Mouse (Mus musculus) urinary bladder, adult 18-20 months (tissue): ENCODE measurements around the gene Prkar2b.

ENCODE experiments used
- DNase-seq, 2 experiments: peaks; one replicate each; pipeline ENCODE4 v3.0.0; 2022; ENCODE audit warnings: low spot score in 2 of 2, mixed read lengths in 2 of 2

The Prkar2b gene

DNA sequence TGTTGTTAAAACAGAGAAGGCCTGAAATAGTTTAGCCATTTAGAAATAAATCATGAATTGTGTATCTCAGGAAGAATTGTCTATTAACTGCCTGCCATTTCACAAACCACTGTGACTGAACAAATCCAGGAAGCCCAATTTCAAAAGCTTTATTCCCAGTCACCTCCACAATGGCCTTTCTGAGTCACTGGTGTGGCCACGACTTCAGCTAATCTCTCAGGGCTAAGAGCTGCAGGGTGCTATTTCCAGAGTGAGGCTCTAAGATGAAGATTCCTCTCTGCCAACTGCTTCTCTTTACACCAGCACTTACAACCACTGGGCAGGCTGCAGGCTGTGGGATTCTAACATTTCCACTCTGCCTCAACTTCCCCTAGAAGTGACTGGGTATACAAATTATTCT is 92.0 kb downstream of the Prkar2b start:
- DNase-seq: no peak

DNA sequence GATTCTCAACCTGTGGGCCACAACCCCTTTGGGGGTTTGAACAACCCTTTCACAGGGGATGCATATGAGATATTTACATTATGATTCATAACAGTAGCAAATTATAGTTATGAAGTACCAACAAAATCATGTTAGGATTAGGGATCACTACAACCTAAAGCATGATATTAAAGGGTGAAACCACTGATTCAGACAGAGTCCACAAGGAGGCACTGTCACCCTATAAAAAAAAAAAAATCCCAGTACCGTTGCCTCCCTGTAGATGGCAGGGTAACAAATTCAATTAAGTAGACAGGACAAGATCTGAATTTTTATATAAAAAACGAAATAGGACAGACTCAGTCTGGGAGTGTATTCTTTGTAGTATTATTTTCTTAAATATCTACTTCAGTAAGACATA is 93.6 kb downstream of the Prkar2b start:
- DNase-seq: no peak

DNA sequence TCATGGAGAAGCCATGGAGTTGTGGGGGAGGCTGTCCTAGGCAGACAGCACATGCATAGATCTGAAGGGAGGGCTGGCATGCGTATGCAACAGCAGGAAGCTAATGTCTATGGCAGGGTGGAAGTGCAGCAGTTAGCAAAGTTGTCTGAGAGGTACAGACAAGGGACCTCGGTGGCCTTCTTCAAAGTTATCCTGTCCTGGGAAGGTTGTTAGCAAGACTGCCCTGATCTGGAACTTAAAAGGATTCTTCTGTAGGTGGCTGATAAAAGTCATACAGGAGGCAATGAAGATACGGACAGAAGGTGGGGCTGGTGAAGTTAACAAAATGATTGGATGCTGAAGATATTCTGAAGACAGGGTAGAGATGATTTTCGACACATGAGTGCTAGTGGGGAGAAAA is 94.7 kb downstream of the Prkar2b start:
- no peak for DNase-seq

DNA sequence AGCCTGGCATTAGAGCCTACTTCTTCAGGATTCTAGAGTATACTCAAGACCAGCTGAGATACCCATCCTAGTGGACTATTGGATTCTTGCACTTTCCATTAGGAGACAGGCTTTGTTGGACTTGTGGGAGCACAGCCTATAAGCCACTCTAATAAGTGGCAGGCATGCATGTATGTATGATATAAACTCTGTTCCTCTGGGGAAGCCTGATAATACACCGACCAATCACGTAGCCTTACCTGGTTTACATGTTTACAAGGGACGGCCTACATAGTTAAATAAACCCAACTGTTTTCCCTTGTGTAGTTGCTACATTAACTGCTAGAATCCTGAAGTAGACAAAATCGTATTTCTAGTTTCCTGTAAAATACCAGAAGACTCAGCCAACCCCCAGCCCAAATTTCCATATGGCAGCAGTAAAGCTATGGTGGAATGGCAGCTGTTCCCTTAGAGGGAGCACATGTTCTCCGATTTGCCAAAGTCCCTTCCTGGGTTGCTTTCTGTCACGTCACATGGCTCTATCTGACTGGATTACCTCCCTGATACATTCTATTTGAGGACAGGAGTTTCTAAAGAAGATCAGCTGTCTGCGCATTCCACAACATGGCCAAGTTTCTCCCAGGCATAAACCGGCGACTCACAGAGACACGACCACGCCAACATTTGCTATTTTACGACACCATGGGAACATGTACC is 95.4 kb downstream of the Prkar2b start:
- DNase-seq: no peak

DNA sequence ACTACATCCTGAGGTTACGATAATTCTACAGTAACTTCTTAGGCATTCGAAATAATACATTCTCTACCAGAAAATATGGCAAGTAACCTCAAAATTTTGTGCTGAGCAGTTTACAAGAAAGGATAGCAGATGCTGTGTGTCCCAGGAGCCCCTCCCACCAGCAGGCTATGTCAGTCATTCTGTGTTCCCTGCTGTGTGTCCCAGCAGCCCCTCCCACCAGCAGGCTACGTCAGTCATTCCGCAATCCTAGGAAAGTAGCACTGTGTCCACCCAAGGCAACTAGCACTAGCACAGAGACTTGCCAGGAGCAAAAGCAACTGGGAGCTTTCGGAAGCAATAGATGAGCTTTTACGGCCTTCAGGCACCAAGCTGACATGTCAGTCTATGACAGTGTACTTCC is 97.0 kb downstream of the Prkar2b start:
- no peak for DNase-seq

DNA sequence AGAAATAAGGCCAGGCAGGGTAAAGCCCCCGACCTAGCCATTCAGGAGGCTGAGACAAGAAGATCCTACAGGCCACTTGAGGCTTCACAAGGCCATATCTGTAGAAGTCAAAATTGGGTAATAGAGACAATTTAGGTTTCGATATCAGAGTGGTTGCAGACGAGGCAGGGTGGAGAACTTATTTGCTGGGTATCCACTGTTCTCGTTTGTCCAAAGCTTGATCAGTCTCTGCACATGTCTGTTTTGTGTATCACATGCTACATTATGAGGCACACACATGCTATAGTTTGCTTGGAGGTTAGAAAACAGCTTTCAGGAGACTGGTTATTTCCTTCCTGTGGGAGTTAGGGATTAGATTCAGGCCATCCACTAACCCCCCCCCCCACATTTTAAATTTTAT is 105.3 kb downstream of the Prkar2b start:
- no peak for DNase-seq

DNA sequence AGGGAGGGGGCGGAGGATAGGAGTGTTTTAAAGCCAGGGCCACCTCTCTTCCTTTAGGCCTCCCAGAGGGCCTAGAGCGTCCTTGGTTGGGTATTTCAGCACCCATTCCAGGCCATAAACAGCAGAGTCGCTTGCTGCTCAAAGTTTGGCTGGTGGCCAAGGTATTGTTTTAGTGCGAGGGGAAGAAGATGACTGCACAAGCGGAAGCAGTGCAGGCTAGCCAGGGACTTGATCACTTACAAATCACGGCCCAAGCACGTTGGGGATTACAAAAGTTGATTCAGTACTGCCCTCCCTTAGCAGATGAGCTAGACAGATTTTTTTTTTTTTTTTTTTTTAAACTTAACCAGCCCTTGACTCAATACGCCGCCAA is 110.5 kb downstream of the Prkar2b start:
- DNase-seq: peak in 1 of 2 experiments; percentile 56

DNA sequence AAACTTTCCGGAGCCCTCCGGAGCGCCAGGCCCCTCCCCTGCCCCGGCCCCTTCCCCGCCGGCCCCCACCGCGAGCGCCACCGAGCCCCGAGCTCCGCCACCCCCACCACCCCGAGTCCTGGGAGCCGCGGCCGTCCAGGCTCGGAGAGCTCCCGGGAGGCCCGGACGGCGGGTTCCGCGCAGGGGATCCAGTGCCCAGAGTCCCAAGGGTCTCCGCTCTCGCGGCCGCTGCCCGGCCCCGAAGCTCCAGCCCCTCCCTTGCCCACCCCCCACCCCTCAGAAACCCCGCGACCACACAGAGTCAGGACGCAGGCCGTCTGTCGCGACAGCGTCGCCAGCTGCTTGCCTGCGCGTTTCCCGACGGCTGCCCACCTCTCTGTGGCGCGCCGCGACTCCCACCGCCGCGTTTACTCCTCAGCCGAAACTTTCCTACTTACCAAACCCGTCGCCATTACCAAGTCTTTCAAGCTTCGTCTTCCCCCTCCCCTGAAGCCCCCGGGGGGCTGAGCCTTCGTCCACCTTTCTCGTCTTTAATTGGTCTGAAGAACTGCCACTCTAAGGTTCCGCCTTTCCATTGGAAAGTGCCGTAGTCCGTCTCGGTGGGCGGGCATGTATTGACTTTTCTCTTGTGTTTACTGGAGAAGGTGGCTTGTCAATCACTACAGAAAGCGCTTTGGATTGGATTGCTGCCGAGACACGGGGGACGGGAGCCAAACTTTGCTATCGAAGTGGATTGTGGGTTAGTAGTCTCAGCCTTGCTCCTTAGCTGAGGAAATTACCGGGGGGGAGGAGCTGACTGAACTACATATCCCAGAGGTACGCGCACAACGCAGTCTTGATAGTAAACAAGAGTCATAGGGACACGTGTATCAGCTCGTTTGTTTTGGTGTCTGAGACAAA is 111.1 kb downstream of the Prkar2b start, which contains the start of gene Hbp1:
Gene Hbp1, minus strand, starts transcription at position 777 of the 900 bp plus-strand sequence.
- peak; percentile 85 to 99 for DNase-seq

DNA sequence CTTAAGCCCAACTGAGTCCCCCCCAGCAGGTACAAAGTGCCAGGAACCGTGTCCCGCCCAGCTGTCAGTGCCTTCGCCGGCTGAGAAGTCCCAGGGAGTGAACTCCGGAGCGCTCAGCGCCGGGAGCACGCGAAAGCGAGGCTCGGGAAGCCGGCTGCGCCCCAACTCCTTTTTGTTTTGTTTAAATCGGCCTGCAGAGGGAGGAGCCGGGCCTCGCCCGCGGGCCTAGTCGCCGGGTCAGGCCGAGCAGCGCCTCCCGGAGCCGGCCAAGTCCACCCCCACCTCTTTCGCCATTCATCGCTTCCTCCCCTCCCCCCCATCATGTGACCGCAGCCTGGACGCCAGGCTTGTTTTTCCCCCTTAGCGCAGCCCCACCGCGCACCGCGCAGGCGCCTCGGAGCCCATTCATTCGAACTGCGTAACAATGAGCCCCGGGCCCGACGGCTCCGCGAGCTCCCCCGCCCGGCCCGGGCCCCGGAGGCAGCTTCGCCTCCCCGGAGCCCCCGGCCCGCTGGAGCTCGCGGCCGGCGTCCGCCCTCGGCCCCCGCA is 111.8 kb downstream of the Prkar2b start:
- DNase-seq: peak; percentile 76 to 93

DNA sequence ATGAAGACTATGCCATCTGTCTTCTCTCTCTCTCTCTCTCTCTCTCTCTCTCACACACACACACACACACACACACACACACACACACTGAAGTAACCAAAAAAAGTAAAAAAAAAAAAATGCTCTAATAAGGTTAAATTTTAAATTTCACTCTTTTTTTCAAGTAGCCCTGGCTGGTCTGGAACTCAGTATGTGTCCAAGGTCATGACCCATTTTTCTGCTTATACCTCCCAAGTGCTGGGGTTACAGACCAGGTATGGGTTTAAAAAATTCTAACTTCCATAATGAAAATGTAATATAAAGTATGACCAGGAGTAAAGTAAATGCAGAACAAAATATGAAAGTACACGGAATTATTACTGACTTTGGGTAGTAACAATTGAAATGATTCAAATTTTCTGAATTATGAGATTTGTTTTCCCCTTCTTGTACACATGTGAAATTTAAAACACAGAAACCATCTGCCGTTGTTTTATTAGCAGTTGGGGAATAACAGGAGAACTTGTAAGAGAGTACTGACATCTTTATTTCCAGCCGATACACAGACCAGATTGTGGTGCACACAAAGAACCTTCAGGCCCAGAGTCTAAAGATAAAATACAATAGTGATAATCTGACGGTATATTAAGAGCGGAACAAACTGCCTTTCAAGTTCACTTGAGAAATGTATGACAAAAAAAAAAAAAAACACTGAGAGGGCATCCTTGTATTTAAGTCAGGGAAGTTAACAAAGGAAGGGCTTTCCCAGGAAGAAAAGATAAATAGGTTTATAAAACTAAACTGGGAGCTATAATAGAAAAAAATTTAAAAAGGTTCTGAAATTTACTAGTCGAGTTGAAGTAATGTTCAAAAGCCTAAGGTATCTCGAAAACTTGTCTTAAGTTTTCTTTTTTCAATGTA is 112.7 kb downstream of the Prkar2b start:
- no peak for DNase-seq

DNA sequence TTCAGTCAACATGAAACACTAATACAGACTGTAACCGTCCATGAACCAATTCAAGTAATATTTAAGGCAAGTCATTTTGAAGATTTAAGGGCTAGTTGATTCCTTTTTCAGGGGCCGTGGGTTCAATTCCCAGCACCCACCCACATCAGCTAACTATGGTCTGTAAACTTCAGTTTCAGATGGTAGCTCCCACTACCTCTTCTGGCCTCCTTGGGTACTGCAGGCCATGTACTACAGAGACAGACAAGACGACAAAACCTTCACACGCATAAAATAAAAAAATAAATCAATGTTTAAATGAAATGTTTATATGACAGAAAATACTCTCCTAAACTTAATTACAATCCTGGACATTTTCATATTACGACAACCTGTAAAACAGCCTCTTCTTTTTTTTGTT is 113.6 kb downstream of the Prkar2b start:
- DNase-seq: no peak

DNA sequence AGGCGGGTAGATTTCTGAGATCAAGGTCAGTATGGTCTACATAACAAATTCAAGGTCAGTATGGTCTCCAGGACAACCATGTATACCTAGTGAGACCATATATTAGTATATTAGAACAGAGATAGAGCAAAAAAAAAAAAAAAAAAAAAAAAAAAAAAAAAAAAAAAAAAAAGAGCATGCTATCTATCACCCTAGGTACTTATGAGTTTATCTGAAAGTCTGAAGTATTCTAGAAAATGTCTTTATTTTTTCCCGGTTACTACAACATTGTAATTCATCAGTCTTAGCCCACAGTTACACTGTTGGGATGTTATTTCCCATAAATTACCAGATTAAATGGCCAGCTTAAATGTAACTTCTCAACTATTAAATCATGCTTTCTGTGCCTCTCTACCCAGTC is 116.7 kb downstream of the Prkar2b start:
- DNase-seq: no peak

DNA sequence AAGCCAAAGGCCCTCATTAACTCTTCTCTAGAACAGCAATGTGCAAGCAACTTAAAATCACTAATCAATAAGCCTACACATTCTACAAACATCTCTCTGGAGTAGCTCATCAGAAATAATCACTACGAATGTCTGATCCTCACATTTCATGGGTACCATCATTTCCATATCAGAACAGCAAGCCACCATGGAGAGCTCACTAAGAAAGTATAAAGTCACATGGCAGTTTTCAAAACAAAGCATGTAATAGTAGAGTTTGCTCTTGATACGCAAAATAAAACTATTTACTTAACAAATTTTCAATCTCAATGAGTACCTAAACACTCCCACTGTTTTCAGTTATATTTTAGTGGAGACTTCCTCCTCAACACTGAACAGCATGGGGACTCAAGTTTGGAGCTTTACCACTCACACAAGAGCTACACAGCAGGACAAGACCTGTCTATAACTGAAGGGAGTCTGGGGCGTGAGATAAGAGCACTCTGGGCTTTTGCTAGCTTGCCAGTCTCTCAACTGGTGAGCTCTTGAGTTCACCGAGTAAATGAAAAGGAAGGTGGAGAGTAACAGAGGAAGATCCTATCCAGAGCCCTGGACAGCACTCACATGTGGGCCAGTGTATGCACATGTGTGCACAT is 118.0 kb downstream of the Prkar2b start:
- no peak for DNase-seq

DNA sequence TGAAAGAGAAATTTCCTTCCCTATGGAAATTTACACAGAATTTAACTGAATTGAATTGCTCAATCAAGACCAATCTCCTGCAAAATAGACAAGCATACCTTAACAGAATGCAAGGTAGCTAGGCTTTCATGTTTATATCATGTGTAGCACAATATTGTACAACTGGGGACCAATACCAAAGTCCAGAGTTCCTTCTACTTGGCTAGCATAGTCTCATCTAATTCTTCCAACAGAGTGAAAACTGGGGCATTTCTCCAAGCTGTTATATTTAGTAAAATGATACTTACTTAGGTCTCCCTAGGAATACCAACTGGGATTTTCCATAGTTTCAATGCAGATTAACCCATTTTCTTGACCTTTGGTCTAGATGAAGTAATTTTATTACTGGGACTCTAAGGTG is 122.1 kb downstream of the Prkar2b start:
- DNase-seq: no peak

DNA sequence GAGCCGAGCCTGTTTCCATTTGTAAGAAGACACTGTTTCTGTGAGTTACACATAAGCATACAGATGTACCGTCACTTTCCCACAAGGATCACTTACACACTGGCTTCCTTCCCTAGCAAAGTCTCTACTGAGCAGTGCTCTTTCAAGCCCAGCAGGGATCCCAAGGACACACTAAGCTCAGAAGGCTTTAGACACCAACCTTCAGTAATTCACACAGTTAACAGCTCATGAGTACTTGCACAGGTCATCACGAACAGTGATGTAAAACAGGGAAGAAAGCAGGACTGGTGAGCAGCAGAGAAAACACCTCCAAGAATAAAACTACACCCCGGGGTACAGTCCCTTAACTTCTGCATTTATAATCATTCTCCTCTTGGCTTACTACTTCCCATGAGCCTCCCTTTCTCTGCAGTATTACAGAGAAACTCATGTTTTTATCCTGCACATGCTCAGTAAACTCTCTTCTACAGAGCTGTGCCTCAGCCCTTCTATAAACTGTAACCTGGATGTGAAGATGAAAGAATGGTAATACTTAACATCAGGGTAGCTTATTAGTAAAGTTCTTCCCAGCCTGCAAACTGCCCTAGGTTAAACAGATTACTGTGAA is 122.6 kb downstream of the Prkar2b start:
- DNase-seq: no peak

DNA sequence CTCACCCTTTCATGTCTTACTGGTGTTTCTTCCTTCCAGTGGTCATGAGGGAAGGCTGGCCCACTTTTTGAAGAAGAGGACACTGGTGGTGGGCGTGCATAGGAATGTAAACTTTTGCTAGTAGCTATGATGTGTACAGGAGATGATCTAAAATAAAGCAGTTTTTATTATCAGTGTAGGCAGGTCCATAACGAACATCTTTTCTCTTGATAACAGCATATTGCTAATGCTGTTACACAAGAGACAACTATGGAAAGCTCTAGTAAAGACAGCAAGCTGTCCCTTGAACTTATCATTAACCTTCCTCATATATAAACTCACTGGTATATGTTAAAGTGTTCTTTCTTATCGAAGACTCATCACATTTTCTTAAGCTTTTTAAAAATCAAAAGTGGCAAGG is 123.5 kb downstream of the Prkar2b start:
- no peak for DNase-seq

DNA sequence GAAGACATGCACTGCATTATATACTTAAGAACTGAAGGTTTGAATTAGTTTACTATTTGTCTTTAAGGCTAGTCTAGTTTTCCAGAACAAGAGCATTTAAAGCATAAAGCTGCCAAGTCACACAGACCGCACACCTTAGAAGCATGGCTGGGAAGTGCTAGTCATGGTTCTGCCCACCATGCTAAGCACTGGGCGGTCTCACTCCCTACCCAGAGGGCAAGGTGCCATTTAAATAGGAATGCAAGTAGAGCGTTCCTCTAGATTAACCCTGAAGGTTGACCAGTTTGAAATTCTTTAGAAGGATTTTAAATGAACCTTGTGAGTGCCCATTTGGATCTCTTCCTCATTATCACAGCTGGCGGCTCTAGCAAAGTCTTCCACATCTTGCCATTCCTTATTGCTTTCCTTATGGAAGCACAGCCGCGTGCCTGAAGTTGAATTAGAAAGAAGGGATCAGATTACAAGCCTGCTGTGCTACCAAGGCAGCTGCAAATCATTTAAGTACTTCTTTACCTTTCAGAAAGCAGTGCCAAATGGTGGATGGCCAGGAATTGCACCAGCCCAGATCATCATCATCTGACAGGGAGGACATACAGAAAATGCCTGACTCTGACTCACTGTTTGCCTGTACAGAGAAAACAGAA is 124.3 kb downstream of the Prkar2b start:
- DNase-seq: no peak

DNA sequence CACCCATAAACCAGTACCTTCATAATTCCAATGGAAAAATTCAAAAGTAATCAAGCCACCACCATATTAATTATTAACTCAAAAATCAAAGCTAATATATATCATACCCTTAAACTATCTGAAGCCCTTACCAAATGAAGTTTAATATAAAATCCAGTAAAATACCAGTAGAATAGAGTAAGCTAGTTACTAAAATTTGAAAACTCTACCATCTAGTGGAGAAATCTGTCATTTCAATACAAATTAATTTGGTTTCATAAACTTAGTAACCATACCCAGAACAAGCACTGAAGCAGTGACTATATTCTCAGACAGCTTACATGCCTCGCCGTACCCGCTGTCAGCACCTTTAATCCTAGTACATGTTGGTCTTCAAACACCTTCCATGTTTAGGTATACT is 129.3 kb downstream of the Prkar2b start:
- DNase-seq: no peak

DNA sequence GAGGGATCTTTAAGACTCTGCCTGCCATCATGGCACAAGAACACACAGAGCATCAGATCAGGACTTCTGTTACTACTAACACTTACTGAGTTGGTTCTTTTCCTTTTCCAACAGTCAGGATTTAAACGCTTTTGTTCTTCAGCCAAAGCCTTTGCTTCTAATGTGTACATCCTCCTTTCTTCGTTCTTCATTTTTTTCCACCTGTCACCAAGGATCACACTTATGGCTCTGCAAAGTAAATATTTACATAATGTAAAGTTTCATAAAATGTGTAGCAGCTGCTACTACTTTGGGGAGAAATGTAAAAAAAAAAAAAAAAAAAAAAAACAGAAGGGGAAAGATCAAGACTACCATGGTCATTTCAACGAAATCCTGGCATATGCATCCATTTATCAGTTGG is 132.6 kb downstream of the Prkar2b start:
- DNase-seq: no peak

DNA sequence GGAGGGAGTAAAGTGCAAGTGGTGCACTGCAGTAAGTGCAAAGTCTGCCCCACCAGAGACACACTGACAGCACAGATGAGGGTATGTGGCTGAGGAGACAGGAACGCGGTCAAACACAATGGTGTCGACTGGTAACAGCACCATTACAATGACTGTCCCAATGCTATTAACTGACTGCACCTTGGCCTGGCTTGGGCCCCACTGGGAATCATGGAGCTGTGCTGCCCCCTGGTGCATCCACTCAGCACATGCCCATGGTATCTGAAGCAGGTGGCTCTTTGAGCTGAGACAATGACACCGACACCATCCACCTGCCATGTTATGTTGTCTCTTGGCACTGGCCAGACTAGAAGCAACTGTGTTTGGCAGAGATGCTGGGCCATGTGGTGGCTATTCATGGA is 134.4 kb downstream of the Prkar2b start:
- peak in 1 of 2 experiments; percentile 20 for DNase-seq
